Mouse (Mus musculus) retina, postnatal 1 day (tissue): ENCODE data around the gene Olfr815.
"Not testable (repeated sequence)": the region's sequence is repeated elsewhere in the genome, so short reads cannot be mapped to it uniquely, and the experiment has no call there.

Source experiments
- DNase-seq: peaks from one replicate; pipeline ENCODE4 v3.0.0-alpha.2; 2012

The Olfr815 gene

GRCm38 (mm10) chr10:129905767-129906166 is at the start of gene Olfr815:
Gene Olfr815, minus strand, starts transcription at chr10:129905867.
- DNase-seq: not testable (repeated sequence)

DNA sequence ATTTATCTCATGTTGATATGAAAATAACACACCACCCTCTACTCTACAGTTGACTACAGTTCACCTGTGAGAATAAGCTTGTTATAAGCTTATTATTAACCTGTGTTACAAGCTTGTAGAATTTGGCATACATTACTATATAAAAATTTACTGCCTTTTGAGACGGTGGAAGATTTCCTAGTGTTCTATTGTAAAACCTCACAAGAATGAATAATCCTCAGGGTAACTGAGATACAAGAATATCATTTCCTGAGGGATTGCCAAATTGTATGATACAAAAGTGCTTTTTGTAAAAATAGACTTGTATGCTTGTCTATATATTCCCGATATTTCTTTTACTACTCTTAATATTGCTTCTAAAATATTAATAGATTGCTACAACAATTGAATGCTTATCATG is 43.3 kb upstream of the Olfr815 start, which contains the start of gene Olfr818:
Gene Olfr818, minus strand, starts transcription at position 101 of the 400 bp plus-strand sequence.
- DNase-seq: no peak

- DNase-seq: no peak
These were observed 9.8 kb upstream of the Olfr815 start, which contains the start of gene Olfr816 for GRCm38 (mm10) chr10:129915497-129915896. Gene Olfr816, minus strand, starts transcription at chr10:129915597.

DNA sequence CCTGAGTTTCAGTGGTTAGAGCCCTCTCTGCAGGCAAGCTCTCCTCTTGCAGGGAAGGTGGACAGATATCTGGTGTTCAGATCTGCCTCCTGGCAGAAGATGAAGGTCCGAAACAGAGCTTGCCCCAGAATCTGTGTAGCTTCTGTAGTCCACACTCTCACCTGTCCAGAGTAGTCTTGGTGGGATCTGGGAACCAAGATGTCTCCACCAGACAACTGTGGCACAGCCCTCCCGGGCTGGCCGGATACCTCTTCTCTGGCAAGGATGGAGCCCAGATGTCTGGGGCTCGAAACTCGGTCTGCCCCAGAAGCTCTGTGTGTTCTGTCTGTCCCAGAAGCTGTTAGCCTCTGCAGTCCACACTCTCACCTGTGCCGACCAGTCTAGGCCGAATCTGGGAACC is 19.7 kb downstream of the Olfr815 start:
- DNase-seq: no peak

- not testable (repeated sequence) for DNase-seq
These were observed 20.2 kb downstream of the Olfr815 start for GRCm38 (mm10) chr10:129885496-129885895.

DNA sequence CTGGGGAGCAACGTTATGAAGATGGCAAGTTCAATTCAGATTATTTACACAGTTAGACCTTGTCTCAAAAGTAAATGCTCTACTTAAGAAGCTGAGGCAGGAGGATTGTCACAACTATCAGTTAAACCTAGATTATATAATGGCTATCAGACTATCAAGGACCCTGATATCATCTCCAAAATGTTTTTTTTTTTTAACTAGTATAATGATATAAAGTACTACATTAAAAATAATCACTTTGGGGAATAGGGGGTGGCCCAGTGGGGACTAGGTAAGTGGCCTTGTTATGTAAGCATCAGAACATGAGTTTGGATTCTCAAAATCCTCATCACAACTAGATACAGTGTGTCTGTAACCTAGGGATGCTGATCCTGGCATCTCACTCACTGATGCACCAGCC is 25.9 kb downstream of the Olfr815 start, which contains the start of gene Olfr814:
Gene Olfr814, minus strand, starts transcription at position 101 of the 400 bp plus-strand sequence.
- not testable (repeated sequence) for DNase-seq

DNA sequence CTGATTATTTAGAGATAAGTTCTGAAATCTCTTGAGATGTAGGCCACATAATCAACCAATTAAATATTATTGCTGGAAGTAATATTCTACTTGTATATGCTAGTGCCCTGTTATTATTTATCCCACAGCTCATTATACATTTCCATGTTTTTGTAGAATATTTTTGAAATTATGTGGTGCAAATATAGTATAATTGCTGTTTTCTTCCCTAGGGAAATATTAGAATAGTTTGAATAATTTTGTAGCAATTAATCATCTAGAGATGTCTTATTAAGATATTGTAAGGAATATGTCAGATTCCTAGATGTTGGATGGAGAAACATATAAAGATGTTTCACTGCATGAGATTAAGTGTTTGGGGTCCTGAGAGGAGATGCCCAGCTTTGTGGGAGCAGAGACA is 50.6 kb downstream of the Olfr815 start, which contains the start of gene Olfr813:
Gene Olfr813, plus strand, starts transcription at position 301 of the 400 bp plus-strand sequence.
- DNase-seq: no peak
